Mouse (Mus musculus): ENCODE data around the gene Hspb9.

The Hspb9 gene

GRCm38 (mm10) chr11:100730477-100731205 lies 17.0 kb downstream of the Hspb9 start:
- no peak for DNase-seq (ENCODE audit: low read depth, low spot score)

- no peak for DNase-seq (ENCODE audit: low read depth, low spot score)
Observed at GRCm38 (mm10) chr11:100735134-100735865, 21.6 kb downstream of the Hspb9 start.

- no peak for DNase-seq (ENCODE audit: low read depth, low spot score)
Observed at GRCm38 (mm10) chr11:100735954-100736745, 22.5 kb downstream of the Hspb9 start.

DNA sequence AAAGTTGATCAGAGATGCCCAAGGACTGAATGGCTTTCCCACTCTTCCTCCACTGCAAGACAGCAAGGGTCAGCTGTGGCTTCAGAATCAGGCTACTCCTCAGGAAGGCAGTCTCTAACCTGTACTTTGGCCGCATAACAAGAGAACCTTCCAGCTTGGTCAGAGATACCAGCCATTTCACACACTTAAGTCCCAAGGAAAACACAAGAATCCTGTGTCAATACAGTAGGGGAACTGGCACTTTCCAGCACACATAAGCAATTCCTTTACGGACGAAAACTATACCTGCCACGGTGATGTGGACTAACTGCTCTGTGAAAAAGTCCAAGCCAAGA lies 23.1 kb downstream of the Hspb9 start:
- DNase-seq (ENCODE audit: low read depth, low spot score): no peak

- DNase-seq (ENCODE audit: low read depth, low spot score): no peak
Observed at GRCm38 (mm10) chr11:100737105-100737733, 23.6 kb downstream of the Hspb9 start.

DNA sequence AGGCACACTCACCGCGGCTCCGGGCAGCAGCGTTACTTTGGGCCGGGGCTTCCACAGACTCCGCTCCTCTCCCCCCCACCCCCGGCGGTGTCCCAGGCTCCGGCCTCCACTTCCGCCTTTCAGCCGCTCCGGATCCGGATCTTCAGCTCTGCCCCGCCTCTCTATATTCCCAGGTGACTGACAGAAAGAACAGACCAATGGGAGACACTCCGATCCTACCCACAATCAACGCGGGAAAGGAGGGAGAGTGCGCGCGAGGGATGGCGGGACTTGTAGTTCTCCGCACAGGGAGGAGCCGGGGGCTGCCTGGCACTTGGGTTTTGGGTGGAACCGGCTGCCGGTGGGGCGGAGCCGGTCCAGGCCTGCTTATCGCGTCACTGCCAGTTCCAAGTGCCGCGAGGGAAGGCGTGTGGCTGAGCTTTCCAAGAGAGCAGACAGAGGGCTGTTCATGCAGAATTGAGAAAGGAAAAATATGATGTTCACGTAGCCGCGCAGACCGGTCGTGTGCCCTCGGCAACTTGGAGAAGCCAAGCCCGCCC lies 24.5 kb downstream of the Hspb9 start, which contains the start of gene Rab5c:
Rab5c (minus strand) TSS at position 150 of the 539 bp plus-strand sequence.
- peak; percentile 98 for DNase-seq (ENCODE audit: low read depth, low spot score)

- no peak for DNase-seq (ENCODE audit: low read depth, low spot score)
Observed at GRCm38 (mm10) chr11:100738749-100739148, 25.1 kb downstream of the Hspb9 start.

- no peak for DNase-seq (ENCODE audit: low read depth, low spot score)
Observed at GRCm38 (mm10) chr11:100741348-100741747, 27.7 kb downstream of the Hspb9 start.

GRCm38 (mm10) chr11:100745085-100745484 lies 31.4 kb downstream of the Hspb9 start:
- no peak for DNase-seq (ENCODE audit: low read depth, low spot score)

DNA sequence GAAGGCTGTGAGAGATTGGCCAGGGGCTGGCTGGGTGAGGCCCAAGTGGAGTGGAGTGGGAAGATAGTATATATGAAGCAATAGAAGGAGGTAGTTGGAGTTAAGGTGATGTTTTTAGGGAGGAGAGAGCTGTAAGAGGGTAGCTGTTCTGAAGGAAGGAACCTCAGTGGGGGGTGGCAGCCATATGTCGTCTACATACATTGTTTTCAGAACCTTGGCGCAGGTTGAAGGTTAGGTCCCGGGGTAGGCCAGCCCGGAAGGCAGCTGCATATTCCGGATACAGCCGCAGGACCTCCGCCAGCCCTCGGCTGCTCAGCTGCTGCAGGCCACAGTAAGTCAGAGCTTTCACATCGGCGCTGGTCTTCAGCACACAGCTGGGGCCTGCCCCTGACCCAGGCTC lies 32.9 kb downstream of the Hspb9 start:
- DNase-seq (ENCODE audit: low read depth, low spot score): no peak

GRCm38 (mm10) chr11:100747114-100747513 lies 33.5 kb downstream of the Hspb9 start:
- no peak for DNase-seq (ENCODE audit: low read depth, low spot score)

- DNase-seq (ENCODE audit: low read depth, low spot score): no peak
Observed at GRCm38 (mm10) chr11:100748620-100749019, 35.0 kb downstream of the Hspb9 start.

DNA sequence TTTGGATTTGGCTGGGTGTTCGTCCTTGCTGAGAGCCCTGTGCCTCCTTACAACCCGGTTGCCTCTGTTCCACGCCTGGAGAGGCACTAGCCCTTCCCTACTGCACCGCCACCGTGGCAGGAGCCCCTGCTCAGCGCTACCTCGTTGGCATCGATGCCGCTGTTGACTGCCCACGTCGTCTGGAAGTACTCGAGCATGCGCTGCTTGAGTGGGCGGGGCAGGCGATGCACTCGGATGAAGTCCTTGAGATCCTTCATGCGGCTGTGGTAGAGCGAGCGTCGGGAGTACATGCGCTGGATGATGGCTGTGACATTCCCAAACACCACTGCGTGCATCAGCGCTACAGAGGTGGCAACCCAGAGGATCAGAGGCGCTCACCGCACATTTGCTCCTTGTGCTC lies 35.8 kb downstream of the Hspb9 start:
- no peak for DNase-seq (ENCODE audit: low read depth, low spot score)

- DNase-seq (ENCODE audit: low read depth, low spot score): no peak
Observed at GRCm38 (mm10) chr11:100750127-100750526, 36.5 kb downstream of the Hspb9 start.

- no peak for DNase-seq (ENCODE audit: low read depth, low spot score)
Observed at GRCm38 (mm10) chr11:100752294-100752693, 38.6 kb downstream of the Hspb9 start.

DNA sequence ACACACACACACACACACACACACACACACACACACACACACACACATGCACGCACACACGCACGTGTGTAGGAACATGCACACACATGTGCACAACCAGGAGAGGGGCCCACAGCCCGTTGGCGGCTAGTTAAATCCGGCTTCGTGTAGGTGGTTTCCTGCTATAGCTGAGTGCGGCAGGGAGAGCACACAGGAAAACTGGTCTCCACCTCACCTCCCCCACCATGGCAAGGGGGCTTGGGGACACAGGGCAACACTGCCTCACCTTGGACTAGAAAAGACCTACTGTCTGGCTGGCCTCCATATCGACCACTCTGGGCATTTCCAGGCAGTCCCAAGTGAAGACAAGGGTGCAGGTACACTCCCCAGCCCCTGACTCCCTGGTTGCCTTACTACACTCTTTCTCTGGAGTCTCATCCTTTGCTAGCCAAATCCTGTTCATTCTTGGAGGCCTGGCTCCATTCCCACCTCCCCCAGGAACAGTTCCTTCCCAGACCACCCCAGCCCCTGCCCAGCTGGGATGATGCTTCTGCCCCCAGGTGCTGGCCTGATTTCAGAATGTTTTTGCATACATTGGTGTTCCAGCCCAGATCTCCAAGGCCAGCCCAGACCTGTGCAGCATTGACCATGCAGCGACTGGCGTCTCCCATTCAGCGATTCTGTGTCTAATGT lies 40.5 kb downstream of the Hspb9 start:
- no peak for DNase-seq (ENCODE audit: low read depth, low spot score)

DNA sequence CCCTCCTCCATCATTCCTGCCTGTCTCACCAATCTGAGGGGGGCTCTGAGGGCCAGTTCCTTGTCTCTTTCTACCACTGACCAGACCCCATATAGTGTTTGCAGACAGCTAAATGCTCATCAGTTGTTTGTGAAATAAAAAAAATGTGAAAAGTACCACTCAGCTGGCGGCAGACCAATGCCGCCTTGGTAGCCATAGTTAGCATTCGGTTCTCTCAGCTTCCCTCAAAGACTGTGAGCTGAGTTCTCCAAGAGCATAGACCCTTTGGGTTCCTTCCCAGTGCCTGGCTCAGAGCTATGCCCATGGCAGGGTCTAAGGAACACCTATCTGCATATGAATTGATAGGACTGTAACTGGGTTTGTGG lies 41.0 kb downstream of the Hspb9 start:
- no peak for DNase-seq (ENCODE audit: low read depth, low spot score)

DNA sequence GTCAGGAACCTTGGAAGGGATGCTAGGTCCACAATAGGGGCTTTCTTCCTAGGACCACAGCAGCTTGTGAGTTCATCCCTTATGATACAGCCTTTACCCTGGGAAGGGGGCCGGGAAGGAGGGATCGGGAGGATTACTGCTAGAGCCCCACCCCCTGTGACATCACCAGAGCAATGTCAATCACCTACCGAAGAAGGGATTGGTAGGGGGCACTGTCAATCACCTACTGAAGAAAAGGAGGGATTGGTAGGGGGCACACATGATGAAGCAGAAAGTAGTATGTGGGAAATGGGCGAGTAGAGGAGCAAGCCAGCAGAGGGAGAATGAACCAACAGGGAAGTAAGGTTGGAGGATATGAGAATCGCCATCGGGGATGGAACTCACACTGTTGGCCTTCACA lies 42.8 kb downstream of the Hspb9 start:
- DNase-seq (ENCODE audit: low read depth, low spot score): no peak

GRCm38 (mm10) chr11:100757566-100757965 lies 43.9 kb downstream of the Hspb9 start:
- no peak for DNase-seq (ENCODE audit: low read depth, low spot score)

GRCm38 (mm10) chr11:100758707-100759610 lies 45.3 kb downstream of the Hspb9 start:
- DNase-seq (ENCODE audit: low read depth, low spot score): no peak
